Mouse (Mus musculus): ENCODE results near the gene E330021D16Rik. TPM values are rescaled to one million over a fixed set of nuclear protein-coding genes. Genes with fewer than 3 reads are reported as not detected.

The E330021D16Rik gene
- polyA plus RNA-seq, 1 experiment from 2014 or later, result not detected

- H3K9me3 ChIP-seq (replicated peaks), result no peaks in the 10 kb centered on the region
- peaks cover 16% of the 10 kb centered on the region; the same call in 1 of the 2 replicates for H3K4me1 ChIP-seq (replicated peaks)
- H3K4me3 ChIP-seq (replicated peaks), result no peak overlapping the region
- DNase-seq (peak; percentile 21), ATAC-seq (ENCODE audit: low read depth) (no peak)
- WGBS (ENCODE audit: insufficient replicate concordance), result 47% methylated on average over 16 of the region's 16 CpGs
- no peak overlapping the region for H3K9ac ChIP-seq
- no peaks in the 10 kb centered on the region for H3K36me3 ChIP-seq
- no peaks in the 10 kb centered on the region for H3K27me3 ChIP-seq
- H3K4me2 ChIP-seq, result no peak overlapping the region
- H3K27ac ChIP-seq, result no peak overlapping the region
These were observed 6.9 kb upstream of the E330021D16Rik start for GRCm38 (mm10) chr6:136422084-136422853.

- Histone ChIP-seq H3K36me3 (no peaks in the 10 kb centered on the region), H3K9ac (no peak overlapping the region), H3K4me2 (no peak overlapping the region), H3K4me1 (replicated peaks) (peaks cover 16% of the 10 kb centered on the region; the same call in 1 of the 2 replicates), H3K27ac (no peak overlapping the region), H3K27me3 (no peaks in the 10 kb centered on the region), H3K4me3 (replicated peaks) (no peak overlapping the region), H3K9me3 (replicated peaks) (no peaks in the 10 kb centered on the region)
- WGBS (ENCODE audit: insufficient replicate concordance), result 52% methylated on average over 3 of the region's 3 CpGs
- no peak for ATAC-seq (ENCODE audit: low read depth)
- no peak for DNase-seq
These were observed 5.7 kb upstream of the E330021D16Rik start for GRCm38 (mm10) chr6:136421059-136421458.

- no peak overlapping the region for H3K4me3 ChIP-seq (replicated peaks)
- peaks cover 16% of the 10 kb centered on the region; the same call in 1 of the 2 replicates for H3K4me1 ChIP-seq (replicated peaks)
- peak; percentile 34; the same call in 1 of the 2 replicates for ATAC-seq (ENCODE audit: low read depth)
- no peak overlapping the region for H3K27ac ChIP-seq
- no peak for DNase-seq
- no peaks in the 10 kb centered on the region for H3K27me3 ChIP-seq
- no peaks in the 10 kb centered on the region for H3K9me3 ChIP-seq (replicated peaks)
- 58% methylated on average over 17 of the region's 17 CpGs for WGBS (ENCODE audit: insufficient replicate concordance)
- H3K4me2 ChIP-seq, result no peak overlapping the region
- no peaks in the 10 kb centered on the region for H3K36me3 ChIP-seq
- no peak overlapping the region for H3K9ac ChIP-seq
These were observed 3.8 kb upstream of the E330021D16Rik start for GRCm38 (mm10) chr6:136418889-136419835.

- Histone ChIP-seq H3K36me3 (no peaks in the 10 kb centered on the region), H3K27me3 (no peaks in the 10 kb centered on the region), H3K9me3 (replicated peaks) (no peaks in the 10 kb centered on the region), H3K4me2 (no peak overlapping the region), H3K4me3 (replicated peaks) (no peak overlapping the region), H3K4me1 (replicated peaks) (peaks cover 16% of the 10 kb centered on the region; the same call in 1 of the 2 replicates), H3K9ac (no peak overlapping the region), H3K27ac (no peak overlapping the region)
- DNase-seq (no peak), ATAC-seq (ENCODE audit: low read depth) (no peak)
- 39% methylated on average over 8 of the region's 8 CpGs for WGBS (ENCODE audit: insufficient replicate concordance)
These were observed 3.0 kb upstream of the E330021D16Rik start for GRCm38 (mm10) chr6:136418333-136418848.

GRCm38 (mm10) chr6:136417864-136418263, 2.5 kb upstream of the E330021D16Rik start:
- no peak overlapping the region for H3K9ac ChIP-seq
- peak; percentile 48; the same call in 1 of the 2 replicates for ATAC-seq (ENCODE audit: low read depth)

GRCm38 (mm10) chr6:136413856-136414362, 1.5 kb downstream of the E330021D16Rik start:
- no peak overlapping the region for H3K4me3 ChIP-seq (replicated peaks)
- H3K9ac ChIP-seq, result no peak overlapping the region
- no peak for DNase-seq
- no peaks in the 10 kb centered on the region for H3K36me3 ChIP-seq
- H3K4me1 ChIP-seq (replicated peaks), result peaks cover 10% of the 10 kb centered on the region; the same call in 1 of the 2 replicates
- H3K27me3 ChIP-seq, result no peaks in the 10 kb centered on the region
- H3K9me3 ChIP-seq (replicated peaks), result no peaks in the 10 kb centered on the region
- 65% methylated on average over 5 of the region's 5 CpGs for WGBS (ENCODE audit: insufficient replicate concordance)
- H3K27ac ChIP-seq, result no peak overlapping the region
- no peak for ATAC-seq (ENCODE audit: low read depth)
- no peak overlapping the region for H3K4me2 ChIP-seq

More at GRCm38 (mm10) chr6:136417864-136418263, 2.5 kb upstream of the E330021D16Rik start:
- no peaks in the 10 kb centered on the region for H3K9me3 ChIP-seq (replicated peaks)
- DNase-seq, result no peak
- peaks cover 16% of the 10 kb centered on the region; the same call in 1 of the 2 replicates for H3K4me1 ChIP-seq (replicated peaks)
- H3K4me2 ChIP-seq, result no peak overlapping the region
- H3K4me3 ChIP-seq (replicated peaks), result no peak overlapping the region
- H3K36me3 ChIP-seq, result no peaks in the 10 kb centered on the region
- 50% methylated on average over 5 of the region's 5 CpGs for WGBS (ENCODE audit: insufficient replicate concordance)
- no peaks in the 10 kb centered on the region for H3K27me3 ChIP-seq
- no peak overlapping the region for H3K27ac ChIP-seq

GRCm38 (mm10) chr6:136407608-136408192, 7.7 kb downstream of the E330021D16Rik start:
- H3K4me2 ChIP-seq, result no peak overlapping the region
- H3K4me1 ChIP-seq (replicated peaks), result no peaks in the 10 kb centered on the region
- H3K9me3 ChIP-seq (replicated peaks), result no peaks in the 10 kb centered on the region
- no peak overlapping the region for H3K4me3 ChIP-seq (replicated peaks)
- 54% methylated on average over 2 of the region's 2 CpGs for WGBS (ENCODE audit: insufficient replicate concordance)
- no peak overlapping the region for H3K27ac ChIP-seq
- no peak for DNase-seq
- H3K9ac ChIP-seq, result no peak overlapping the region
- no peaks in the 10 kb centered on the region for H3K36me3 ChIP-seq
- no peaks in the 10 kb centered on the region for H3K27me3 ChIP-seq
- ATAC-seq (ENCODE audit: low read depth), result no peak

GRCm38 (mm10) chr6:136396860-136397259, 18.5 kb downstream of the E330021D16Rik start:
- WGBS (ENCODE audit: insufficient replicate concordance), result 80% methylated on average over 9 of the region's 9 CpGs
- ATAC-seq (ENCODE audit: low read depth), result no peak
- H3K36me3 ChIP-seq, result no peaks in the 10 kb centered on the region

GRCm38 (mm10) chr6:136390262-136390661, 25.1 kb downstream of the E330021D16Rik start:
- Histone ChIP-seq H3K4me3 (replicated peaks) (no peak overlapping the region), H3K4me2 (no peak overlapping the region), H3K9me3 (replicated peaks) (no peaks in the 10 kb centered on the region; the same call in 1 of the 2 replicates), H3K4me1 (replicated peaks) (no peaks in the 10 kb centered on the region), H3K9ac (no peak overlapping the region), H3K27me3 (no peaks in the 10 kb centered on the region), H3K27ac (no peak overlapping the region), H3K36me3 (no peaks in the 10 kb centered on the region)
- DNase-seq (no peak), ATAC-seq (ENCODE audit: low read depth) (no peak)
- WGBS (ENCODE audit: insufficient replicate concordance), result 65% methylated on average over 9 of the region's 9 CpGs

More at GRCm38 (mm10) chr6:136396860-136397259, 18.5 kb downstream of the E330021D16Rik start:
- Histone ChIP-seq H3K4me3 (replicated peaks) (no peak overlapping the region), H3K4me2 (no peak overlapping the region), H3K27ac (no peak overlapping the region), H3K27me3 (no peaks in the 10 kb centered on the region), H3K9me3 (replicated peaks) (no peaks in the 10 kb centered on the region; the same call in 1 of the 2 replicates), H3K9ac (no peak overlapping the region), H3K4me1 (replicated peaks) (no peaks in the 10 kb centered on the region)
- no peak for DNase-seq

- Histone ChIP-seq H3K9me3 (replicated peaks) (no peaks in the 10 kb centered on the region), H3K4me1 (replicated peaks) (no peaks in the 10 kb centered on the region), H3K36me3 (no peaks in the 10 kb centered on the region), H3K9ac (no peak overlapping the region), H3K27ac (no peak overlapping the region), H3K27me3 (no peaks in the 10 kb centered on the region), H3K4me2 (no peak overlapping the region), H3K4me3 (replicated peaks) (no peak overlapping the region)
- no peak for ATAC-seq (ENCODE audit: low read depth)
- no peak for DNase-seq
- 49% methylated on average over 7 of the region's 7 CpGs for WGBS (ENCODE audit: insufficient replicate concordance)
These were observed 30.1 kb downstream of the E330021D16Rik start for GRCm38 (mm10) chr6:136385287-136385686.

Measured in liver, embryonic 13.5 days (tissue).